Comparison of ENCODE assay signal across 8 mouse cellular contexts in the genomic region with DNA sequence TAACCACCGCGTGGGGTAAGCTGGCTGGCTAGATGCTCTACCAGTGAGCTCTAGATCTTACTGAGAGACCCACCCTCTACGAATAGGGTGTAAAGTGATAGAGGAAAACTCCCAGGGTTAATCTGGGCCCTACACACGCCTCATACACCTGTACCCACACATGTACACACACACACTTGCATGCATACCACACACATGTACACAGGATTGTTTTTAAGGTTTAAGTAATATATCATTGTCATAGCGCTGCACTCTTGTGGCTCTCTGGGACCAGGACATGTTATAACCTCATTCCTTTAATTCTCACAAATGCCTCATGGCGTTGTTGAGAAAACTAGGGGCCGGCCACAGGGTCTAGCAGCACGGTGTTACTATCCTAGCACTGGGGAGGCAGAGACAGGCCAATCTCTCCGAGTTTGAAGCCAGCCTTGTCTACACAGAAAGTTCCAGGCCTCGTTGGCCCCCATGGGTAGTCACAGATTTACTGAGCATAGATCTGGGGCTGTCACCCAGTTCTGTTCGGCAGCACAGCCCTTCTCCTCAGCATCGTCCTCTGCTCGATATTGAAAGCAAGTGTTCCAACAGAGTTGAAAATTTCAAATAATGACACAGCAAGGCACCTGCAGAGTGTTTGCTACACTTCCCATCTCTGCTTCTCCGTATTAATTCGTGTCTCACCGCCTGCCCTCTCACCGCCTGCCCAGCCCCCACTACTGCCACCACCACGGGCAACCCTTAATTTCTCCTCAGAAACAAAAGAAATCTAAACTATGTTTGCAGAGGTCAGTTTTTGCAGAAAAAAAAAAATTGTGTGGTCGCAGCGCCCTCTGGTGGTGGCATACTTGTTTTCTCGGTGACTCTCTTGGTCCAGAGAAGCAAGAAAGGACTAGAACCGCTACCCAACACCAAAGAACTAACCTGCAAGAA. TPM values are rescaled to one million over a fixed set of nuclear protein-coding genes. Genes with fewer than 3 reads are reported as not detected.
DNase-seq lines count a peak whose midpoint lies in the region; ATAC-seq lines count a peak whose summit lies in the region.

No protein-coding gene starts in this region.

- no peak overlapping the region for H3K9ac ChIP-seq in forebrain, embryonic 14.5 days (ENCODE audit: low read length)

- DNase-seq in heart, adult 18-20 months, result peak; percentile 41 to 88
- DNase-seq in heart, adult 11 months, result no peak
- peak; percentile 50 for DNase-seq in c-Kit-positive CD71-negative TER-119-negative erythroid progenitor cells, embryonic 14.5 days (ENCODE audit: low read depth)
- DNase-seq in forebrain, embryonic 14.5 days (ENCODE audit: low spot score), result peak; percentile 88
- DNase-seq in heart, postnatal 4 days, result peak; percentile 86
- peak; percentile 21 for DNase-seq in layer of hippocampus, adult 9-10 months (ENCODE audit: low spot score)
- peak; percentile 72 for DNase-seq in lung, postnatal 36 days
- DNase-seq in right cerebral cortex, postnatal 10 days (ENCODE audit: low spot score in 2 of 2), result peak; percentile 46 to 77

- WGBS in forebrain, embryonic 14.5 days, result 47% methylated on average over 22 of the region's 22 CpGs

- H3K27me3 ChIP-seq in forebrain, embryonic 14.5 days (replicated peaks; ENCODE audit: control insufficient read depth, insufficient read depth, low read length), result no peaks in the 10 kb centered on the region

- peak; percentile 64 for ATAC-seq in forebrain, embryonic 14.5 days

- no peaks in the 10 kb centered on the region for H3K36me3 ChIP-seq in forebrain, embryonic 14.5 days (ENCODE audit: control insufficient read depth, insufficient read depth, low read length)

- H3K9me3 ChIP-seq in forebrain, embryonic 14.5 days (replicated peaks; ENCODE audit: control insufficient read depth, low read length), result no peaks in the 10 kb centered on the region

- 0 out of 2 replicates have a peak overlapping the region, but pooled peaks have one; percentile 14 for H3K27ac ChIP-seq in forebrain, embryonic 14.5 days (ENCODE audit: low read depth, low read length)

- H3K4me3 ChIP-seq in forebrain, embryonic 14.5 days (ENCODE audit: low read depth, low read length), result no peak overlapping the region

- H3K4me1 ChIP-seq in forebrain, embryonic 14.5 days (ENCODE audit: control insufficient read depth, insufficient read depth, low read length), result 0 out of 2 replicates have a peak, but pooled peaks cover 2% of the 10 kb centered on the region

- H3K4me2 ChIP-seq in forebrain, embryonic 14.5 days (ENCODE audit: low read length), result peak overlapping the region; percentile 33; the same call in 1 of the 2 replicates

RNA-seq across cellular contexts. Expression of a gene that starts 17.5 kb away (rescaled TPM):
- 10 to 100 TPM; 16.1 to 16.5 TPM for total RNA-seq in heart, adult 18-20 months (2021)
- 41.7 and 50.4 TPM in 2 replicates for polyA plus RNA-seq in forebrain, embryonic 14.5 days (2014; fragmentation: Nextera tagmentation; extraction: Ambion mirVana)
- total RNA-seq in heart, postnatal 4 days (2021), result 10 to 100 TPM; 25.5 to 27.4 TPM

RNA-seq across cellular contexts. Expression of a gene that starts 32.7 kb away (rescaled TPM):
- total RNA-seq in heart, adult 18-20 months (2021), result 10 to 100 TPM; 18.0 to 20.6 TPM
- 76.4 and 83.3 TPM in 2 replicates for polyA plus RNA-seq in forebrain, embryonic 14.5 days (2014; fragmentation: Nextera tagmentation; extraction: Ambion mirVana)
- 10 to 100 TPM; 24.8 to 25.5 TPM for total RNA-seq in heart, postnatal 4 days (2021)
